Mouse (Mus musculus) granulocyte monocyte progenitor cell, adult 5-6 weeks (primary cell): ENCODE data around the gene Cnnm1. TPM values are rescaled to one million over a fixed set of nuclear protein-coding genes. Genes with fewer than 3 reads are reported as not detected.

Experiments
- ATAC-seq: replicated peaks from 2 replicates; pipeline ENCODE4 v1.8.0; 2016; ENCODE audit warnings: mild to moderate bottlenecking, moderate TSS enrichment, inconsistent platforms; ENCODE audit not compliant: poor library complexity, severe bottlenecking
- total RNA-seq, 2 experiments: library from RNA; stranded (forward) in 1 of 2; stranded (reverse) in 1 of 2; fragments of 200-712, 200-1000 nt in 1 of 2; fragments of >200 nt in 1 of 2; fragmentation: Nextera tagmentation in 1 of 2; gene quantifications; 2 replicates each; pipeline ENCODE4 v1.2.3; 2014 to 2017

The Cnnm1 gene
- not detected in 2 replicates for total RNA-seq (2014; fragmentation: Nextera tagmentation)
- total RNA-seq (2017): not detected in 2 replicates

DNA sequence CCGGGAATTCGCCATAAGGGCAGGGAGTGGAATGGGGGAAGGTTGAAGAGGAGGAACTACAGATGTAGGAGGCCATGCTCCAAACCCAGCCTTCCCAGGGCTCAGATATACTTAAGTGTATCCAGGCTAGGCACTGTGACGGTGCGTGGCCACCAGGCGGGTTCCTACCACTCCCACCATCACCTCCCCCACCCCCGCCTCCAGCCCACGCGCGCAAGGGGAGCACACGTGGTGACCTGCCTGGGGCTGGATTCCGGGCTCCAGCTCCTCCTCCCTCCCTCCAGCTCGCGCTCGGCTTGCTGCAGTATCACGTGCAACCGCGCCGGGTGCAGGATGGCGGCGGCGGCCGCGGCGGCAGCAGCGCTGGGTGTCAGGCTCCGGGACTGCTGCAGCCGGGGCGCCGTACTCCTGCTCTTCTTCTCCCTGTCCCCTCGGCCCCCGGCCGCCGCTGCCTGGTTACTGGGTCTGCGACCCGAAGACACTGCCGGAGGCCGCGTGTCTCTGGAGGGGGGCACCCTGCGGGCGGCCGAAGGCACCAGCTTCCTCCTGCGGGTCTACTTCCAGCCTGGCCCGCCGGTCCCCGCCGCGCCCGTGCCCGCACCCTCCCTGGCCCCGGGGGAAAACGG is at the start of gene Cnnm1:
Cnnm1 (plus strand) TSS at position 325 of the 626 bp plus-strand sequence.
- ATAC-seq: peak; percentile 25; the same call in 1 of the 2 replicates

GRCm38 (mm10) chr19:43396327-43396726 is 43.9 kb upstream of the Cnnm1 start:
- ATAC-seq: no peak

DNA sequence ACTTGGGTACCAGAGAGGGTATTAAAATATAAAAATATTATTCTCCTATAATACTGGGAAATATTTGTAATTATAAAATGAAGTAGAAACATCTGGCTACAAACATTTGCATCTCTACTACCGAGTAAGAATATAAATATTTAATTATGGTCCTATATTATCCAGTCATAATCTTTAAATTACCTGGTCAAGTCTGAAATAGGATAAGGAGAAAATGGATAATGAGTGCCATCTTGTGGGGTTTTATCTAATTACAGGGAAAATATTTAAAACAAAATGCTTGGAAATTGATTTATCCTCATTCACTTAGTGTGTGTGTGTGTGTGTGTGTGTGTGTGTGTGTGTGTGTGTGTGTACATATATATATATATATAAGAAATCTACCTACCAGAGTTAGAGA is 33.1 kb upstream of the Cnnm1 start:
- ATAC-seq: no peak

GRCm38 (mm10) chr19:43415565-43415964 is 24.7 kb upstream of the Cnnm1 start:
- ATAC-seq: no peak

DNA sequence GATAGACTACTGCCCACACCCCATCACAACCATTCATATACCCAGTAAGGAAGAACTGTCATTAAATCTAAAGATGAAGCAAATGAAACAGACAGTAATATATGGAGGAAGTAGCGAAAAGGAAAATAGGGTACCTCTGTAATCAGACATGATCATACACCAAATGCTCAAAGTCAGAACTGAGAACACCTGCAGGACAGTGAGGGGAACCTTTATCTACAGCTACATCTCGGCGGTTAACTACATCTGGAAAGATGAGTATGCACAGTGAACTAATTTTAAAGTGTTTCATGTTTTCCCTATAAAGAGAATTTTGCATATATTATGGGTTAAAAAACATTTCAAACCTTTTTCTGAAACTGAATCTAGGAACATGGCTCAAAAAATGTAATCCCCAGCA is 19.7 kb upstream of the Cnnm1 start:
- no peak for ATAC-seq

- no peak for ATAC-seq
Measured at GRCm38 (mm10) chr19:43424082-43424481, 16.2 kb upstream of the Cnnm1 start.

DNA sequence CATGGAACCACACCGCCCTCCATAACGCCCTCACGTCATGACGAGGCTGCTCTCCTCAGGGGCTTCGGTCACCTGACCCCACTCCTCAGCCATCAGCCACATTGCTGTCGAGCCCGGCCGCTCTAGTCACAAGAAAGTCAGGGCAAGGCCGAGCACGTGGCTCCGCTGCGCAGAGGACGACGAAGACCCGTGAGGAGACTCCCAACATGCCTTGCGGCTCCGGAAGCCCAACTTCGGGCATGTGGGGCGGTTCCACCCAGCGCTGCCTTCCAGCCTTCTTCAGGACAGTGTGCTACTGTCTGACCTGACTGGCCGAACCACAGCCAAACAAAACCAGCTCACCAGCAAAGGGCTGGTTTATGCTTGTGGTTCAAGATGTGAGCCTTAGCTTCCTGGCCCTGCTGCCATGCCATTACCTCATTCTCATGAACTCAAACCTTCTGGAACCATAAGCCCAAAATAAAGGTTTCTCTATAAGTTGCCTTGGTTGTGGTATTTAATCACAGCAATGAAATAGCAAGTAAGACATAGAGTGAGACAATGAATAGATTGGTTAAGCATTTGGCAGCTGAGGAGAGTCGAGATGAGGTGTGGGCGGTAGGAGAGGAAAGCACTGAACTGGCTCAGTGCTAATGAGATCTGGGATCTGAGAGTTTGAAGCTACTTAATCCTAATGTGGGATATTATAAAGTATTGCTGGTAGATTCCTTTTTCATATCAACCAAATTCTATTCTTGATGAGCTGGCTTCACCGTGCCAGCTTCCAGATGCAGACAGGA is 12.6 kb upstream of the Cnnm1 start:
- no peak for ATAC-seq

- no peak for ATAC-seq
Measured at GRCm38 (mm10) chr19:43439246-43439645, 990 bp upstream of the Cnnm1 start.

DNA sequence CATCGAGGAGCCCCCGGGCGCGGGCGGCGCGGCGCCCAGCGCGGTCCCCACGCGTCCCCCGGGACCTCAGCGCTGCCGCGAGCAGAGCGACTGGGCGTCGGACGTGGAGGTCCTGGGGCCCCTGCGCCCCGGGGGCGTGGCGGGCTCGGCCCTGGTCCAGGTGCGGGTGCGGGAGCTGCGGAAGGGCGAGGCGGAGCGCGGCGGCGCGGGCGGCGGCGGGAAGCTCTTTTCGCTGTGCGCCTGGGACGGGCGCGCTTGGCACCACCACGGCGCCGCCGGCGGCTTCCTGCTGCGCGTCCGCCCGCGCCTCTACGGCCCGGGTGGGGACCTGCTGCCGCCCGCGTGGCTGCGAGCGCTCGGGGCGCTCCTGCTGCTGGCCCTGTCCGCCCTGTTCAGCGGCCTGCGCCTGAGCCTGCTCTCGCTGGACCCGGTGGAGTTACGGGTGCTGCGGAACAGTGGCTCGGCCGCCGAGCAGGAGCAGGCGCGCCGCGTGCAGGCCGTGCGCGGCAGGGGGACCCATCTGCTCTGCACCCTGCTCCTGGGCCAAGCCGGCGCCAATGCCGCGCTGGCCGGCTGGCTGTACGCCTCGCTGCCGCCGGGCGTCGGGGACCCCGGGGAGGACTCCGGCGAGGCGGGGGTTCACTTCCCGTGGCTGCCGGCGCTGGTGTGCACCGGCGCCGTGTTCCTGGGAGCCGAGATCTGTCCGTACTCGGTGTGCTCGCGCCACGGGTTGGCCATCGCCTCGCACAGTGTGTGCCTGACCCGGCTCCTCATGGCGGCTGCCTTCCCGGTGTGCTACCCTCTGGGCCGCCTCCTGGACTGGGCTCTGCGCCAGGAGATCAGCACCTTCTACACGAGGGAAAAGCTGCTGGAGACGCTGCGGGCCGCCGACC is 778 bp downstream of the Cnnm1 start:
- peak; percentile 37 for ATAC-seq

GRCm38 (mm10) chr19:43441661-43441990 is 1.4 kb downstream of the Cnnm1 start:
- ATAC-seq: no peak

GRCm38 (mm10) chr19:43442269-43442668 is 2.0 kb downstream of the Cnnm1 start:
- ATAC-seq: no peak

GRCm38 (mm10) chr19:43442906-43443305 is 2.7 kb downstream of the Cnnm1 start:
- no peak for ATAC-seq

GRCm38 (mm10) chr19:43444636-43445205 is 4.5 kb downstream of the Cnnm1 start:
- no peak for ATAC-seq

DNA sequence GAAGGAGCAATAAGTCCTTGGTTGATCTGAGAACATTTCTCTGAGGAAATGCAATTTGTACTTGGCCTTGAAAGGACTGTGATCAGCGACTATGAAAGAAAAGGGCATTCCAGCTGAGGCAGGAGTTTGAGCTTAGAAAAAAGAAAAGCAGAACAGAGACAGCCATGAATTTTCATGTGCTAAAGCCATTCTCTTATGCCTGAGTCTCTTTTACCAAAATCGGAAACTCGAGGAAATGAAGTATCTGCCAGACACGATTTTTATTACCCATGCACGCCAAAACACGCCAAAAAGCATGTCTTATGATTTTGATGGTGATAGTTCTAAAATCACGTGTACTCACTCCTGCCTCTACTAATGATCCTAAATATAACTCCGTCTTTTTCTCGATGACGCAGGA is 11.3 kb downstream of the Cnnm1 start:
- no peak for ATAC-seq

GRCm38 (mm10) chr19:43452176-43452575 is 11.9 kb downstream of the Cnnm1 start:
- ATAC-seq: no peak

GRCm38 (mm10) chr19:43453025-43453424 is 12.8 kb downstream of the Cnnm1 start:
- ATAC-seq: no peak

DNA sequence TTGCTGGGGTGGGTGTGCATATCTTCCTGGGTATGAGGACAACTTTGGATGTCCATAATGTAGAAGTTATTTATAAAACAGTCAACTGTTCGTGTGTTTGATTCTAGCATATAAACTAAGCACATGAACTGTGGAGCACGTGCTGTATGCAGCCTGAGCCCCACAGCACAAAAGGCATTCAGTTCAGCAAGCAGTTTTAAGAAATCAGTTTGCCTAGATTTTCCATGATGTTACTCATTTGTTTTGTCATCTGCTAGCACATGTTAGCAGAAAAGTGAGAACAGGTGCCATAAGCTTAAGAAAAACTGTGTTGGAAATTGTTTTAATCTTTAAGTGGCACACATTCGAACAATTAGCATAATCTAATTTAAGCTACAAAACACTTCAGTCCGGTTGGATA is 19.7 kb downstream of the Cnnm1 start:
- ATAC-seq: no peak

- ATAC-seq: no peak
Measured at GRCm38 (mm10) chr19:43460481-43460880, 20.2 kb downstream of the Cnnm1 start.

GRCm38 (mm10) chr19:43462141-43462540 is 21.9 kb downstream of the Cnnm1 start:
- no peak for ATAC-seq

DNA sequence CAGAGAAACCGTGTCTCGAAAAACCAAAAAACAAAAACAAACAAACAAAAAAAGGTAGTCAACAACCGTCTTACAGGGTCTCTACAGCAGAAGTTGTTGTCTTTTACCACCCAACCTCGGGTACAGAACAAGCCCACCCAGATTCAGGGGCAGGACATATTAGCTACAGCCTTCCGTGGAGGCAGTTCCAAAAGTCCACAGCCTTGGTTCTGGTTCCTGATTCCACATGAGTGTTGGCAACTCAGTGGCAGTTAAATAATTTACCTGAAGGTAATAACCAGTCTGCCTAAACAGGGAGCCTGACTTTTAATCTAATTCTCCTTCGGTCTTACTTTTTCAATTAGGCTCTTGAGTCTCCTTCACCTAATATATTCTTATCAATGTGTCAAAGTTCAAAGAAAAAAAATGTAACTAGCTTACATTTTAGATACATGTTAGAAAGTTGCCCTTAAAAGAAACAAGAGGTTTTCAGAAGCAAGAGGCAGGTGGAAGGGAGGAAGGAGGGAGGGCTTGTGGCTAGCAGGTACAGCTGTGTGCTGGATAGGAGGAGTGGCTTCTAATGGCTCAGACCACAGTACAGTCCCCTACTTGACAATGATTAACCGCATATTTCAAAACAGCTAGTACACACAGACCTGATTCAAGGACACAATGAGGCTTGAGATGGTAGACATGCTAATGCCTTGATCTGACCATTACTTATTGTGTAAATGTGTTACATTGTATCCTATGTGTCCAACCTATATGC is 23.5 kb downstream of the Cnnm1 start:
- ATAC-seq: no peak
